Mouse (Mus musculus): Measurements from ENCODE around the gene Adamtsl1. TPM values are rescaled to one million over a fixed set of nuclear protein-coding genes. Genes with fewer than 3 reads are reported as not detected.

Gene Adamtsl1
- polyA plus RNA-seq, 1 experiment from 2014 or later = 8.1 TPM

DNA sequence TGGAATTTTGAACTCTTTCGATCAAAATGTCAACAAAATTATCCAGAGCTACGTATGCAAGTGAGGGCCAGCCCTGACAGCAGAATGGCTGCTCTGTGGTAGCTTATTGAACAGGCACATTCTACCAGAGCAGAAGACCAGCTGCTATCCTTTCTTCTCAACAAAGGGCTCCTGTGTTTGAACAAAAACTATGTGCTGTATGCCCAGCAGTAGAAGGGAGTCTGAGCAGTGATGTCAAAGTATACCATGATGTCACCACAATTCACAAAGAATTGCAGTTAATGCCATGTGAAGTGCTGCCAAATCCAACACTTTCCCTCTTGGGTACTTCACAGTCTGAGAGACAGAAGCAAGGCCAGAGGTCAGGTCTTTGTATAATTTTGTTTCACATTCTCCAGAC, 675.9 kb downstream of the Adamtsl1 start:
- Histone ChIP-seq H3K4me1 (replicated peaks; ENCODE audit: control insufficient read depth, insufficient read depth, low read length) (no peaks in the 10 kb centered on the region), H3K9ac (ENCODE audit: low read length) (no peak overlapping the region), H3K9me3 (ENCODE audit: control insufficient read depth, low read length) (no peaks in the 10 kb centered on the region), H3K36me3 (ENCODE audit: control insufficient read depth, insufficient read depth, low read length) (no peaks in the 10 kb centered on the region), H3K4me2 (ENCODE audit: low read depth, low read length, severe bottlenecking) (no peak overlapping the region), H3K27ac (ENCODE audit: low read depth, low read length) (no peak overlapping the region), H3K27me3 (ENCODE audit: control insufficient read depth, insufficient read depth, low read length) (no peaks in the 10 kb centered on the region), H3K4me3 (ENCODE audit: low read depth, low read length) (no peak overlapping the region)
- ATAC-seq (replicated peaks; ENCODE audit: low FRiP score) (peak; percentile 82), DNase-seq (ENCODE audit: low spot score) (no peak)
- 68% methylated on average over 2 of the region's 2 CpGs for WGBS

GRCm38 (mm10) chr4:86191195-86191594, 677.2 kb downstream of the Adamtsl1 start:
- Histone ChIP-seq H3K9ac (ENCODE audit: low read length) (no peak overlapping the region), H3K27me3 (ENCODE audit: control insufficient read depth, insufficient read depth, low read length) (no peaks in the 10 kb centered on the region), H3K4me3 (ENCODE audit: low read depth, low read length) (no peak overlapping the region), H3K4me1 (replicated peaks; ENCODE audit: control insufficient read depth, insufficient read depth, low read length) (no peaks in the 10 kb centered on the region), H3K9me3 (ENCODE audit: control insufficient read depth, low read length) (no peaks in the 10 kb centered on the region), H3K36me3 (ENCODE audit: control insufficient read depth, insufficient read depth, low read length) (no peaks in the 10 kb centered on the region), H3K27ac (ENCODE audit: low read depth, low read length) (no peak overlapping the region), H3K4me2 (ENCODE audit: low read depth, low read length, severe bottlenecking) (no peak overlapping the region)
- DNase-seq (ENCODE audit: low spot score) = no peak
- WGBS = 77% methylated on average over 5 of the region's 5 CpGs
- ATAC-seq (replicated peaks; ENCODE audit: low FRiP score) = no peak

DNA sequence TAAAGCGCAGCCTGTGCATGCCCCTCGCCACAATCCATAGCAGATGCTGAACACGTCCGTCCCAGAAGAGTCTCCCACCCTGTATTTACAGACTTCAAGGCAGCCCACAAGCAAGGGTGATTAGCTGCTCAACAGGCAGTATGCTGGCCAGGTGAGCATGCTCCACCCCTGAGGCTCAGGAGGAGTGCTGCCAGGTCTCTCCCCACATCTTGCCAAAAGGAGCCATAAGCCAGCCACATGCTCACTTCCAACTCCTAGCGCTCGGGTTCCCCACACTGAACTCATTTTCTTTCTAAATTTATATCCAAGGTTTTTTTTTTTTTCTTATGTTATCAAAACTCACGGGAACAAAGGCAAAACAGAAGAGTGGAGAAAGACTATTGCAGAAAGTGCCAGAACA, 687.8 kb downstream of the Adamtsl1 start:
- H3K27ac ChIP-seq (ENCODE audit: low read depth, low read length) = no peak overlapping the region
- no peak for DNase-seq (ENCODE audit: low spot score)
- H3K36me3 ChIP-seq (ENCODE audit: control insufficient read depth, insufficient read depth, low read length) = no peaks in the 10 kb centered on the region
- no peaks in the 10 kb centered on the region for H3K9me3 ChIP-seq (ENCODE audit: control insufficient read depth, low read length)
- no peaks in the 10 kb centered on the region for H3K4me1 ChIP-seq (replicated peaks; ENCODE audit: control insufficient read depth, insufficient read depth, low read length)
- no peak overlapping the region for H3K9ac ChIP-seq (ENCODE audit: low read length)
- no peak overlapping the region for H3K4me3 ChIP-seq (ENCODE audit: low read depth, low read length)
- ATAC-seq (replicated peaks; ENCODE audit: low FRiP score) = no peak
- no peak overlapping the region for H3K4me2 ChIP-seq (ENCODE audit: low read depth, low read length, severe bottlenecking)
- no peaks in the 10 kb centered on the region for H3K27me3 ChIP-seq (ENCODE audit: control insufficient read depth, insufficient read depth, low read length)
- WGBS = 85% methylated on average over 7 of the region's 7 CpGs

- H3K9ac ChIP-seq (ENCODE audit: low read length) = no peak overlapping the region
- no peaks in the 10 kb centered on the region for H3K36me3 ChIP-seq (ENCODE audit: control insufficient read depth, insufficient read depth, low read length)
- WGBS = 96% methylated on average over 2 of the region's 2 CpGs
- H3K9me3 ChIP-seq (ENCODE audit: control insufficient read depth, low read length) = no peaks in the 10 kb centered on the region
- H3K4me2 ChIP-seq (ENCODE audit: low read depth, low read length, severe bottlenecking) = no peak overlapping the region
- no peaks in the 10 kb centered on the region for H3K4me1 ChIP-seq (replicated peaks; ENCODE audit: control insufficient read depth, insufficient read depth, low read length)
- H3K27ac ChIP-seq (ENCODE audit: low read depth, low read length) = no peak overlapping the region
- ATAC-seq (replicated peaks; ENCODE audit: low FRiP score) (no peak), DNase-seq (ENCODE audit: low spot score) (no peak)
- H3K4me3 ChIP-seq (ENCODE audit: low read depth, low read length) = no peak overlapping the region
- H3K27me3 ChIP-seq (ENCODE audit: control insufficient read depth, insufficient read depth, low read length) = no peaks in the 10 kb centered on the region
These were observed 689.3 kb downstream of the Adamtsl1 start for GRCm38 (mm10) chr4:86203288-86203687.

DNA sequence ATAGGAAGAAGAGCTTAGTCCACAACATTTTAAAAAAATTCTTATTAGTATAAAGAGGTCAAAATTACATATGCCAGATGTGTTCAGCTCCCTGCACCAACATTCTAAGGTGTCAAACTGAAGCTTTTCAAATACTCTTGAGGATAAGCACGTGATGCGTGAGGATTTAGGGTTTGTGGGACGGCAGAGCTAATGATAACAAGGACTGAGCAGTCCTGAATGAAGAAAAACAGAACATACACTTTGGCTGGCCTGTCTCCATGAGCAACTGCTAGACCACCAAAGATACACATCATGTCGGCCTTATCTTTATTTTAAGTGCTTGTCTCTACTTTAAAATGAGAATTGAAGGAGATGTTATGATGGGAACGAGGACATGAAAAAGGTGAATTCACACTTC, 710.9 kb downstream of the Adamtsl1 start:
- H3K27ac ChIP-seq (ENCODE audit: low read depth, low read length) = no peak overlapping the region
- no peaks in the 10 kb centered on the region for H3K36me3 ChIP-seq (ENCODE audit: control insufficient read depth, insufficient read depth, low read length)
- no peaks in the 10 kb centered on the region for H3K4me1 ChIP-seq (replicated peaks; ENCODE audit: control insufficient read depth, insufficient read depth, low read length)
- H3K9ac ChIP-seq (ENCODE audit: low read length) = no peak overlapping the region
- H3K9me3 ChIP-seq (ENCODE audit: control insufficient read depth, low read length) = no peaks in the 10 kb centered on the region
- H3K4me3 ChIP-seq (ENCODE audit: low read depth, low read length) = no peak overlapping the region
- H3K4me2 ChIP-seq (ENCODE audit: low read depth, low read length, severe bottlenecking) = no peak overlapping the region
- WGBS = 85% methylated on average over 5 of the region's 5 CpGs
- DNase-seq (ENCODE audit: low spot score) (no peak), ATAC-seq (replicated peaks; ENCODE audit: low FRiP score) (no peak)
- H3K27me3 ChIP-seq (ENCODE audit: control insufficient read depth, insufficient read depth, low read length) = no peaks in the 10 kb centered on the region

GRCm38 (mm10) chr4:86227096-86227495, 713.1 kb downstream of the Adamtsl1 start:
- Histone ChIP-seq H3K36me3 (ENCODE audit: control insufficient read depth, insufficient read depth, low read length) (no peaks in the 10 kb centered on the region), H3K4me3 (ENCODE audit: low read depth, low read length) (no peak overlapping the region), H3K4me1 (replicated peaks; ENCODE audit: control insufficient read depth, insufficient read depth, low read length) (no peaks in the 10 kb centered on the region), H3K27ac (ENCODE audit: low read depth, low read length) (no peak overlapping the region), H3K4me2 (ENCODE audit: low read depth, low read length, severe bottlenecking) (no peak overlapping the region), H3K9me3 (ENCODE audit: control insufficient read depth, low read length) (no peaks in the 10 kb centered on the region), H3K9ac (ENCODE audit: low read length) (no peak overlapping the region), H3K27me3 (ENCODE audit: control insufficient read depth, insufficient read depth, low read length) (no peaks in the 10 kb centered on the region)
- ATAC-seq (replicated peaks; ENCODE audit: low FRiP score) (no peak), DNase-seq (ENCODE audit: low spot score) (no peak)
- WGBS = 96% methylated on average over 1 of the region's 1 CpGs

DNA sequence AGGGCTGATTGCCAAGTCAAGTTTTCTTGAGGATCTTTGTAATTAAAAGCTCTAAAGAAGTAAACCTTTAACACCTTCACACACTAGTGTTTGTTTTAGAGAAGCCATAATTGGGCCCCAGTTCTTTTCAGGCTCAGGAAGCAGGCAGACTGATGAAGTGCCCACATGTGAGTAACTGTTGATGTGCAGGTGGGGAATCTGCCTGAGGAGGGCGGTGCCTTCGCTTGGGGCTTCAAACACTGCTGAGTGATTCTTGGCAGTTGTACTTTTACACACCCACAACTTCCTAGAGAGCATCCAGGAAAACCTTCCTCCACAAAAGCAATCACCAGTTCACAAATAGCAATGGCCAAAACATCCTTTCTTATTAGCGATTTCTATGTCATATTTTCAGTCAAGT, 719.2 kb downstream of the Adamtsl1 start:
- DNase-seq (ENCODE audit: low spot score) (no peak), ATAC-seq (replicated peaks; ENCODE audit: low FRiP score) (no peak)
- Histone ChIP-seq H3K4me1 (replicated peaks; ENCODE audit: control insufficient read depth, insufficient read depth, low read length) (no peaks in the 10 kb centered on the region), H3K27me3 (ENCODE audit: control insufficient read depth, insufficient read depth, low read length) (no peaks in the 10 kb centered on the region), H3K27ac (ENCODE audit: low read depth, low read length) (no peak overlapping the region), H3K36me3 (ENCODE audit: control insufficient read depth, insufficient read depth, low read length) (no peaks in the 10 kb centered on the region), H3K4me2 (ENCODE audit: low read depth, low read length, severe bottlenecking) (no peak overlapping the region), H3K9ac (ENCODE audit: low read length) (no peak overlapping the region), H3K9me3 (ENCODE audit: control insufficient read depth, low read length) (no peaks in the 10 kb centered on the region), H3K4me3 (ENCODE audit: low read depth, low read length) (no peak overlapping the region)
- 89% methylated on average over 3 of the region's 3 CpGs for WGBS

- no peak overlapping the region for H3K9ac ChIP-seq (ENCODE audit: low read length)
- no peaks in the 10 kb centered on the region for H3K9me3 ChIP-seq (ENCODE audit: control insufficient read depth, low read length)
- DNase-seq (ENCODE audit: low spot score) = no peak
- no peak overlapping the region for H3K4me3 ChIP-seq (ENCODE audit: low read depth, low read length)
- H3K36me3 ChIP-seq (ENCODE audit: control insufficient read depth, insufficient read depth, low read length) = no peaks in the 10 kb centered on the region
- no peak overlapping the region for H3K4me2 ChIP-seq (ENCODE audit: low read depth, low read length, severe bottlenecking)
- H3K27ac ChIP-seq (ENCODE audit: low read depth, low read length) = no peak overlapping the region
- no peak for ATAC-seq (replicated peaks; ENCODE audit: low FRiP score)
- 43% methylated on average over 2 of the region's 2 CpGs for WGBS
- H3K4me1 ChIP-seq (replicated peaks; ENCODE audit: control insufficient read depth, insufficient read depth, low read length) = no peaks in the 10 kb centered on the region
- H3K27me3 ChIP-seq (ENCODE audit: control insufficient read depth, insufficient read depth, low read length) = no peaks in the 10 kb centered on the region
These were observed 728.0 kb downstream of the Adamtsl1 start for GRCm38 (mm10) chr4:86241854-86242424.

- H3K4me2 ChIP-seq (ENCODE audit: low read depth, low read length, severe bottlenecking) = no peak overlapping the region
- H3K36me3 ChIP-seq (ENCODE audit: control insufficient read depth, insufficient read depth, low read length) = no peaks in the 10 kb centered on the region
- H3K9me3 ChIP-seq (ENCODE audit: control insufficient read depth, low read length) = no peaks in the 10 kb centered on the region
- no peak overlapping the region for H3K4me3 ChIP-seq (ENCODE audit: low read depth, low read length)
- ATAC-seq (replicated peaks; ENCODE audit: low FRiP score) (no peak), DNase-seq (ENCODE audit: low spot score) (no peak)
- H3K9ac ChIP-seq (ENCODE audit: low read length) = no peak overlapping the region
- no peaks in the 10 kb centered on the region for H3K4me1 ChIP-seq (replicated peaks; ENCODE audit: control insufficient read depth, insufficient read depth, low read length)
- WGBS = 69% methylated on average over 2 of the region's 2 CpGs
- H3K27ac ChIP-seq (ENCODE audit: low read depth, low read length) = no peak overlapping the region
- H3K27me3 ChIP-seq (ENCODE audit: control insufficient read depth, insufficient read depth, low read length) = no peaks in the 10 kb centered on the region
These were observed 756.1 kb downstream of the Adamtsl1 start for GRCm38 (mm10) chr4:86270085-86270484.

All from forebrain, embryonic 11.5 days (tissue).